Mouse (Mus musculus) forebrain, embryonic 12.5 days (tissue): ENCODE results near the gene Slc39a2. TPM values are rescaled to one million over a fixed set of nuclear protein-coding genes. Genes with fewer than 3 reads are reported as not detected.
"Not testable (repeated sequence)": the region's sequence is repeated elsewhere in the genome, so short reads cannot be mapped to it uniquely, and the experiment has no call there.

Experiments
- ATAC-seq: fragments of 200-750 bp; cut with Nextera tagmentation; 2 replicates; pipeline ENCODE4 v1.8.0; 2017; ENCODE audit warnings: moderate TSS enrichment; ENCODE audit not compliant: low FRiP score
- H3K27ac ChIP-seq: fragments of 300-500 bp; sonication (generic); 2 replicates; pipeline ENCODE4 v1.5.1; 2016; ENCODE audit warnings: mild to moderate bottlenecking
- H3K27me3 ChIP-seq: fragments of 300-500 bp; sonication (generic); 2 replicates; pipeline ENCODE4 v1.6.1; 2016; ENCODE audit warnings: mild to moderate bottlenecking
- H3K36me3 ChIP-seq: fragments of 300-500 bp; sonication (generic); replicated peaks from 2 replicates; pipeline ENCODE4 v1.6.1; 2016; ENCODE audit warnings: mild to moderate bottlenecking
- H3K4me1 ChIP-seq: fragments of 300-500 bp; sonication (generic); 2 replicates; pipeline ENCODE4 v1.6.1; 2016
- H3K4me2 ChIP-seq: fragments of 300-500 bp; sonication (generic); 2 replicates; pipeline ENCODE4 v1.6.1; 2016; ENCODE audit warnings: mild to moderate bottlenecking, moderate library complexity
- H3K4me3 ChIP-seq: fragments of 300-500 bp; sonication (generic); replicated peaks from 2 replicates; pipeline ENCODE4 v1.5.1; 2016; ENCODE audit warnings: mild to moderate bottlenecking
- H3K9ac ChIP-seq: fragments of 300-500 bp; sonication (generic); 2 replicates; pipeline ENCODE4 v1.6.1; 2016; ENCODE audit warnings: mild to moderate bottlenecking
- H3K9me3 ChIP-seq: fragments of 300-500 bp; sonication (generic); 2 replicates; pipeline ENCODE4 v1.6.1; 2016
- WGBS: fragments of 180-500 bp; shearing (Covaris S2); methylation state at CpG from one replicate; pipeline ENCODE4 v1.1.7; 2016; 5-methylcytosine and 5-hydroxymethylcytosine counted together
- polyA plus RNA-seq: library from polyadenylated mRNA; unstranded; fragments of >200 nt; fragmentation: Nextera tagmentation; extraction: Ambion mirVana; gene quantifications from 2 replicates; pipeline ENCODE4 v1.2.1, GENCODE M21; 2016

Gene Slc39a2
- 1.3 and 1.7 TPM in 2 replicates for polyA plus RNA-seq

DNA sequence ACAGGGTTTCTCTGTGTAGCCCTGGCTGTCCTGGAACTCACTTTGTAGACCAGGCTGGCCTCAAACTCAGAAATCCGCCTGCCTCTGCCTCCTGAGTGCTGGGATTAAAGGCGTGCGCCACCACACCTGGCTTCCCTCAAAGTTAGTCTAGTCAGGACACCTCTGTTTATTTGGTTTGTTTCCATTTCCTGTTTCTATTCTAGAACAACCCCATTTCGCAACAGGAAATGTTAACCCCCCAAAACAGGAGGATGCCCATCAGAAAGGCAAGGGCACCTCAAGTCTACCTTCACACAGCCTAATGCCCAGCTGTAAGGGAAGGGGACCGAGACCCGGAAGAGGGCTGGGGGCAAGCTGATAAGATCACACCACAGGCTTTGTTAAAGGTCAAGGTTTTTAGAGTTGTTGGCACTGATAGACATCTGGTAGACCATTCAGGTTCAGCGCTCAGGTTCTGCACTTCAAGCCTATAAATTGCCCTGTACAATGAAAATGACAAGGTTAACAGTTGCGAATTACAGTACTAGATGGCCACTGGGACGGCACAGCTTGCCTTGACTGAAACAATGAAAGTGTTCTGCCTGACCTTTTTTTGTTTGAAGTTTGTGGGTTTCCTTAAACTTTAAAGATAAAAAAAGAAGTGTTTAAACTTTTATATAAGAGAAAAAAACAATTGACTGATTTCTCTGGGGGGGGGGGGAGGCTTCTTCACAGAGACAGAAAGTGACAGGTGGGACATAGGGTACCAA, at the start of gene Slc39a2:
TSS of gene Slc39a2 (plus strand) at position 699 of the 749 bp plus-strand sequence.
- no peak for ATAC-seq
- peaks cover 66% of the 10 kb centered on the region for H3K36me3 ChIP-seq
- 95% methylated on average over 9 of the region's 9 CpGs for WGBS
- no peak within 1 kb of the TSS for H3K27ac ChIP-seq
- H3K4me3 ChIP-seq: no peak within 1 kb of the TSS
- H3K9ac ChIP-seq: no peak within 1 kb of the TSS
- no peaks in the 10 kb centered on the region for H3K27me3 ChIP-seq
- H3K4me2 ChIP-seq: no peak within 1 kb of the TSS
- H3K4me1 ChIP-seq: no peaks in the 10 kb centered on the region
- no peaks in the 10 kb centered on the region for H3K9me3 ChIP-seq

DNA sequence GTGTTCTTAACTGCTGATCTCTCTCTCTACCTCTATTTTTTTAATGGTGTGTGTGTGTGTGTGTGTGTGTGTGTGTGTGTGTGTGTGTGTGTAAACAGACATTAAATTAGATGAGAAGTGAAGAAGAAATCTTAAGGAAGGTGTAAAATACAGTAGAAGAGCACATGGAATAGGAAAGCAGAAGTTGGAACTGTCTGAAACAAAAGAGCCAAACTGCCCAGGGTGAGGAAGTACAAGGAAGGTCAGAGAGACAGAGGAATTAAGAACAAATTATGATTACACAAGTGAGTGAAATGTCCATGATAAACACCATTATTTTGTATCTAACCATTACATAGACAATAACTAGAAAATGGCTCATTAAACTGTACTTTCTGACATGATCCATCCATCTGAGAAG, 48.8 kb upstream of the Slc39a2 start:
- no peak overlapping the region for H3K27ac ChIP-seq
- no peaks in the 10 kb centered on the region for H3K36me3 ChIP-seq
- ATAC-seq: no peak
- no peaks in the 10 kb centered on the region for H3K27me3 ChIP-seq
- H3K9ac ChIP-seq: no peak overlapping the region
- H3K4me2 ChIP-seq: no peak overlapping the region
- no peaks in the 10 kb centered on the region for H3K9me3 ChIP-seq
- H3K4me1 ChIP-seq: no peaks in the 10 kb centered on the region
- no peak overlapping the region for H3K4me3 ChIP-seq

DNA sequence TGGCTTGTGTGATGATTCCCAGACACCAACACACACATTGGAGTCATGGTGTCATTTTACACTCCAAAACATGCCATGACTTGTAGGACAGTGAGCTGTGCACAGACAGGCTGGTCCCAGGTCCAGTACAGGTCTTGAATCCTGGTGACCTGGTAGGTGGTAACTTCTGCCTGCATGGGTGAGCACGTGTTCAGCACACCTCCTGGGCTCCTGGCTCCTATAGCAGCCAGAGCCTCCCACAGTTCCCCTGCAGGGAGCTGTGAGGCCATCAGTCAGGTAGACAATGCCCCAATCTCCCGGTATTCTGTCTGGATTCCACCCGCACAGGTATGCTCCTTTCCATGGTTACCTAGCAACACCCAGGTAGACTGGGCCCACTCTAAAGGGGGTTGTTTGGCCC, 46.1 kb upstream of the Slc39a2 start:
- WGBS: 57% methylated on average over 3 of the region's 3 CpGs
- ATAC-seq: no peak
- Histone ChIP-seq H3K9ac (no peak overlapping the region), H3K4me3 (no peak overlapping the region), H3K4me1 (no peaks in the 10 kb centered on the region), H3K4me2 (no peak overlapping the region), H3K27me3 (no peaks in the 10 kb centered on the region), H3K27ac (no peak overlapping the region), H3K36me3 (no peaks in the 10 kb centered on the region), H3K9me3 (no peaks in the 10 kb centered on the region)

DNA sequence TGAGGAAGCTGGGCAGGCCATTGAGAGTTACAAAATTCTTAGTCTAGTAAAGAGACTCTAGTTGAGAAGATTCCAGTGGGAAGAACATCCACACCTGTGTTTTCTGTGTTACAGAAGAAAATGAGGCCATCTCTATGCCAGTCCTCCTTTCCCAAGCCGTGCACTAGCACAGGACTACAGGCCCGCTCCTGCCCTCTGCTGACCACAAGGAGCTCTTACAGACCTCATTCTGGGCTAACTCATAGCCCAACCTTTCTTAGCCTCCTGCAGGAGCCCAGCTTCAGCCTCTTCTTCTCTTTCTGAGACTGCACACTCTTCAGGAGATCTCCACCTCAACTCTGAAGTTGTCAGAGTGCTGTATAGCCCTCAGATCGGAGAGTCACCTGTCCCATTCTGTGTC, 41.7 kb upstream of the Slc39a2 start:
- not testable (repeated sequence) for H3K36me3 ChIP-seq, H3K9ac ChIP-seq, H3K4me3 ChIP-seq, ATAC-seq, H3K9me3 ChIP-seq, H3K27ac ChIP-seq, H3K4me2 ChIP-seq, H3K4me1 ChIP-seq, H3K27me3 ChIP-seq
- 39% methylated on average over 3 of the region's 3 CpGs for WGBS

DNA sequence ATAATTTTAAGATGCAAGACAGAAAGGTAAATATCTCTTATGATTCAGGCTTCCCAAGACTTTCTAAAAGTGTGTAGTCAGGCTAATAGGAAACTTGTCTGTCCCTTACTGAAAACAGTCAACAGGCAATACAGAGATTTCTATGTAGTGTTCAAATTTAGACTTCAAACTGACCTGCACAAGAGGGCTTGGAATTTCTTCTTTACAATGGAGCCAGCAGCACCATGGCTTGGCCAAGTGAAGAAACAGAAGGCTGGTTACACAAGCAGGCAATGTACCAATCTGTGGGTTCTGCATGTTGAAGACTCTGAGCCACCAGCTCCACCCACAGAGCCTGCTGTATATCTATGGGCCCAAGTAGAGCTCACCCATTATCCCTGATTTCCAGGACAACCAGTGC, 39.3 kb upstream of the Slc39a2 start, which contains the start of gene Ear6:
TSS of gene Ear6 (plus strand) at position 301 of the 400 bp plus-strand sequence.
- H3K4me2 ChIP-seq: no peak within 1 kb of the TSS
- H3K9ac ChIP-seq: no peak within 1 kb of the TSS
- no peaks in the 10 kb centered on the region for H3K4me1 ChIP-seq
- H3K36me3 ChIP-seq: no peaks in the 10 kb centered on the region
- no peaks in the 10 kb centered on the region for H3K9me3 ChIP-seq
- H3K4me3 ChIP-seq: no peak within 1 kb of the TSS
- H3K27me3 ChIP-seq: no peaks in the 10 kb centered on the region
- ATAC-seq: no peak
- no peak within 1 kb of the TSS for H3K27ac ChIP-seq

DNA sequence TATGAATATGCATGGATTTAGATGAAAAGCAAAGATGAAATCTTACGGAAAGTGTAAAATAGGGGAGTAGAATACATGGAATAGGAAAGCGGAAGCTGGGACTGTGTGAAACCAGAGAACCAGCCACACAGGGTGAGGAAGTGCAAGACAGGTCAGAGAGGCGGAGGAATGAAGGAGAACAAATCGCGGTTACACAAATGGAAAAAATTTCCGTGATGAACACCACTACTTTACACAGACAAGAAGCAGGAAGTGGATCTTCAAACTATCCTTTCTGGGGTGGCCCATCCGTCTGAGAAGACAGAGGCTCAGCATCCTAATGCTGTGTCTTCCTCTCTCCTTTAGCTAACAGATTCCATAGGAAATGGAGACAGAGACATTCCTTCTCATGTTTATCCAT, 37.4 kb upstream of the Slc39a2 start:
- ATAC-seq, H3K9me3 ChIP-seq, H3K27me3 ChIP-seq, H3K27ac ChIP-seq, H3K4me3 ChIP-seq, H3K4me2 ChIP-seq, H3K4me1 ChIP-seq, H3K9ac ChIP-seq, H3K36me3 ChIP-seq: not testable (repeated sequence)
- 84% methylated on average over 7 of the region's 7 CpGs for WGBS

DNA sequence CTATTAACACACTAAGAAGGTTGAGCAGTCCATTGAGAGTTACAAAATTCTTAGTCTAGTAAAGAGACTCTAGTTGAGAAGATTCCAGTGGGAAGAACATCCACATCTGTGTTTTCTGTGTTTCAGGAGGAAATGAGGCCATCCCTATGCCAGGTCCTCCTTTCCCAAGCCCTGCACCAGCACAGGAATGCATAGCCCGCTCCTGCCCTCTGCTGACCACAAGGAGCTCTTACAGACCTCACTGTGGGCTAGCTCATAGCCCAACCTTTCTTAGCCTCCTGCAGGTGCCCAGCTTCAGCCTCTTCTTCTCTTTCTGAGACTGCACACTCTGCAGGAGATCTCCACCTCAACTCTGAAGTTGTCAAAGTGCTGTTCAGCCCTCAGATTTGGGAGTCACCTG, 29.1 kb upstream of the Slc39a2 start:
- not testable (repeated sequence) for ATAC-seq

DNA sequence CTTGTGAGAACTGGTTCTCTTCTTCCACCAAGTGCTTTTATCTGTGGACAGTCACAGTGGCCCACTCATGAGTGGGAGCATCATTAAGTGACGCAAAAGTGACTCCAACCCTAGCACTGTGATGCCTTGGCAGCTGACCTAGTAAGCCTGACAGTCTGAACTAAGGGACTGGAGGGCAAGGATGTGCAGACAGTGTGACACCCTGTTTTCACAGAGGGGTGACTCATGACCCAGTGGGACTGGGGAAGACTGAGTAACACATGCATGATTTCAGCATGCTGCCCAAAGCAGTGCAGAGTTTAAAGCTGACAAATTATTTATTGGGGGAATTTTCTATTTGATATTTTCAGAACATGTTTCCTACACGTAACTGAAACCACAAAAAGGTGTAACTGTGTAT, 21.9 kb upstream of the Slc39a2 start:
- 88% methylated on average over 2 of the region's 2 CpGs for WGBS
- H3K36me3 ChIP-seq: no peaks in the 10 kb centered on the region
- no peaks in the 10 kb centered on the region for H3K4me1 ChIP-seq
- H3K4me2 ChIP-seq: no peak overlapping the region
- no peak overlapping the region for H3K9ac ChIP-seq
- no peak for ATAC-seq
- no peak overlapping the region for H3K4me3 ChIP-seq
- H3K27ac ChIP-seq: no peak overlapping the region
- H3K27me3 ChIP-seq: no peaks in the 10 kb centered on the region
- H3K9me3 ChIP-seq: no peaks in the 10 kb centered on the region

More for the DNA sequence above, 29.1 kb upstream of the Slc39a2 start:
- not testable (repeated sequence) for H3K27ac ChIP-seq, H3K27me3 ChIP-seq, H3K9me3 ChIP-seq, H3K4me1 ChIP-seq, H3K4me3 ChIP-seq, H3K9ac ChIP-seq, H3K4me2 ChIP-seq, H3K36me3 ChIP-seq
- WGBS: 16% methylated on average over 1 of the region's 1 CpGs

DNA sequence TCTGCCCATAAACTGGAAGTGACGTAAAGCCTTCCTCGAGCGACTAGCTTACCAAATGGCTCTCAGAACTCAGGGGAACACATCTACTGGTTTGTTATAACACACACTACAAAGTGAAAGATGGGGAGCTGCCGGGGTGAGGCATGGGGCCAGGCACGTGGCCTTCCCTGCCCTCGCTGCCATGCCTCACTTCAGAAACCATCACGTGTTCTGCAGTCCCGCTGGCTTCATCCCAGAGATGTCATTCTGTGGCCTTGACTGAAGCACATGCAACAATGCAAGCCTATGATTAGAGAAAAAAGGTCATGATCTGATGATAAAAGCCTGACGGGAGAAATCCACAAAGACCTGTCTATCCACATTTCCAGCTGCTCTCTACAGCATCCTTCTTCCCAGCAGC, 20.9 kb upstream of the Slc39a2 start:
- Histone ChIP-seq H3K9me3 (no peaks in the 10 kb centered on the region), H3K4me2 (no peak overlapping the region), H3K27ac (no peak overlapping the region), H3K4me1 (no peaks in the 10 kb centered on the region), H3K4me3 (no peak overlapping the region), H3K27me3 (no peaks in the 10 kb centered on the region), H3K9ac (no peak overlapping the region), H3K36me3 (no peaks in the 10 kb centered on the region)
- no peak for ATAC-seq
- 77% methylated on average over 9 of the region's 9 CpGs for WGBS

DNA sequence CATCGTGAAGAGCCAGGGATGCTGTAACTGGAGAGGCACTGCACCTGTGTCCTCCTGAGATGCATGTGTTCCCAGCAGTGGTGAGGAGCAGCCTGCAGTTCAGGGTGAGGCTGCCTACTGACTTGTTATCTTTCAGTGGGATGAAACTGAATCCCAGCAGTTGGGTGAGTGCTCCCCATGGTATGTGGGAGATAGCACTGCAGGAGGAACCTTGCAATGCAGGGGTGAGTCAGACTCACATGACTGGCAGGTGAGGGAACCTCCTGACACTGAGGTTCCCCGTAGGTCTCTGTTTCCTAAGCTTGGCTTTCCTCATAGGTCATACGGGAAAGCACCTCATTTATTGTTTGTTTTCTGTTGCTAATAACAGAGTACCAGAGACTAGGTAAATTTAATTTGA, 15.2 kb upstream of the Slc39a2 start:
- Histone ChIP-seq H3K36me3 (no peaks in the 10 kb centered on the region), H3K27me3 (no peaks in the 10 kb centered on the region), H3K27ac (no peak overlapping the region), H3K4me2 (no peak overlapping the region), H3K9ac (no peak overlapping the region), H3K4me3 (no peak overlapping the region), H3K4me1 (no peaks in the 10 kb centered on the region), H3K9me3 (no peaks in the 10 kb centered on the region)
- WGBS: 95% methylated on average over 3 of the region's 3 CpGs
- ATAC-seq: no peak

DNA sequence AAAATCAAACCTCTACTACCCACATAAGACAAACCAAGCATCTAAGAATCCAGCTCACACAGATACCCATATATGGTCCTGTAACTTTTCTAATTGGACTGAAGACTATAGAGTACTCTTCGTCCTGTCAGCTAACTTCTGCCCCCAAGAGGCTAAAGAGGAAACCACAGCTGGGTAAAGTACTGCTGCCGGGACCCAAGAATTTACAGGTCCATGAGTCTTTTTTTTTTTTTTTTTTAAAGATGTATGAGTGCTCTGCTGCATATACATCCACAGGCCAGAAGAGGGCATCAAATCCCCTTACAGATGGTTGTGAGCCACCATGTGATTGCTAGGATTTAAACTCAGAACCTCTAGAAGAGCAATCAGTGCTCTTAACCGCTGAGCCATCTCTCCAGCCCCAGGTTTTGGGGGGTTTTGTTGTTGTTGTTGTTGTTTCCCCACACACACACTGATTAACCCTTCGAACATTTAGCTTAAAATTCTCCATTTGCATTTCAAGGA, 9.1 kb upstream of the Slc39a2 start:
- Histone ChIP-seq H3K27ac (peak overlapping the region; percentile 87), H3K4me3 (peak overlapping the region; percentile 73), H3K9me3 (no peaks in the 10 kb centered on the region), H3K9ac (peak overlapping the region; percentile 79; the same call in 1 of the 2 replicates), H3K4me2 (peak overlapping the region; percentile 83), H3K36me3 (peaks cover 20% of the 10 kb centered on the region), H3K27me3 (no peaks in the 10 kb centered on the region), H3K4me1 (peaks cover 19% of the 10 kb centered on the region)
- under 1% methylated on average over 4 of the region's 4 CpGs for WGBS
- peak; percentile 39; the same call in 1 of the 2 replicates for ATAC-seq

DNA sequence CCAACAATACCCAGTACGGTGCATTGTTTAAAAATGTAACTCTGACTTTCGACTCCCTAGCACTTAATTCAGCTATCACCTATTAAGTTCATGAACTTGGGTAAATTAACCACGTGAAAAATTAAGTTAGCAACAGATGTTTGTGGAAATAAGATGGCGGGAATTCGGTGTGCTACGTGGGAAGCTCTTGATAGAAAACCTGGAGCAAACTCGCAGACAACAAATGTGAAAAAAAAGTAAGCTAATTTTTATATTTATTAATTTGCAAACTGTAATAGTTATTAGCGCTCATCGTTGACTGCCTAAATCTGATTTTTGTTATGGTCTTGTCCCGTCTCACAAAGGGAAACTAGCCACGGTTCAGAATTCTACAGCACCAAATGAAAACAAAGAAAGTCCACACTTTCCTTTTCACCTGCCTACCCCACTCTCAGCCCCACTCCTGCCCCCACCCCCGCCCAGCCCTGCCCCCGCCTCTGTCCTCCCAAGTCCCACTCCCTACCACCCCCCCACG, 8.6 kb upstream of the Slc39a2 start:
- peaks cover 19% of the 10 kb centered on the region for H3K4me1 ChIP-seq
- under 1% methylated on average over 14 of the region's 14 CpGs for WGBS
- H3K27ac ChIP-seq: peak overlapping the region; percentile 87
- peaks cover 25% of the 10 kb centered on the region for H3K36me3 ChIP-seq
- H3K9ac ChIP-seq: peak overlapping the region; percentile 79
- peak overlapping the region; percentile 73 for H3K4me3 ChIP-seq
- peak; percentile 55 for ATAC-seq
- H3K27me3 ChIP-seq: no peaks in the 10 kb centered on the region
- H3K4me2 ChIP-seq: peak overlapping the region; percentile 83
- H3K9me3 ChIP-seq: no peaks in the 10 kb centered on the region
